Mouse (Mus musculus) bone marrow, adult 2 months (tissue): ENCODE data around the gene Oprm1. TPM values are rescaled to one million over a fixed set of nuclear protein-coding genes. Genes with fewer than 3 reads are reported as not detected.

Experiments
- H3K27ac ChIP-seq: fragments of 200-500 bp; 2 replicates; pipeline ENCODE4 v1.5.1; 2012; ENCODE audit warnings: low read depth, mild to moderate bottlenecking, control low read depth, inconsistent platforms, low read length; ENCODE audit not compliant: control insufficient read depth, poor library complexity, insufficient read depth
- H3K4me1 ChIP-seq: fragments of 200-500 bp; 2 replicates; pipeline ENCODE4 v1.6.1; 2011; ENCODE audit warnings: low read length; ENCODE audit not compliant: control insufficient read depth, insufficient read depth
- H3K4me3 ChIP-seq: fragments of 200-500 bp; replicated peaks from 2 replicates; pipeline ENCODE3; 2011; ENCODE audit warnings: mild to moderate bottlenecking, low read depth, low read length, control low read depth; ENCODE audit not compliant: control insufficient read depth
- CTCF ChIP-seq: fragments of 200-500 bp; IDR thresholded peaks from 2 replicates; pipeline ENCODE4 v1.5.1; 2011; ENCODE audit warnings: low read length, control low read depth; ENCODE audit not compliant: control insufficient read depth, insufficient read depth
- POLR2A ChIP-seq: fragments of 200-500 bp; IDR thresholded peaks from 2 replicates; pipeline ENCODE4 v1.6.1; 2011; ENCODE audit warnings: low read depth, mild to moderate bottlenecking, control low read depth, low read length, borderline replicate concordance; ENCODE audit not compliant: control insufficient read depth
- WGBS: fragments of 180-500 bp; shearing (Covaris S2); methylation state at CpG from one replicate; pipeline ENCODE4 v1.1.7; 2018; 5-methylcytosine and 5-hydroxymethylcytosine counted together
- polyA plus RNA-seq: library from polyadenylated mRNA; stranded (reverse); fragments of >200 nt; gene quantifications from 2 replicates; pipeline ENCODE4 v1.2.4, GENCODE M21; 2011; ENCODE audit warnings: low replicate concordance; ENCODE audit not compliant: missing spikeins, insufficient read depth, insufficient read length

The Oprm1 gene
- polyA plus RNA-seq, 1 experiment = not detected

- H3K4me1 ChIP-seq = no peaks in the 10 kb centered on the region
- H3K27ac ChIP-seq = no peak overlapping the region
- 0% methylated on average over 1 of the region's 1 CpGs for WGBS
- no peak for TF ChIP-seq POLR2A
- no peak overlapping the region for H3K4me3 ChIP-seq
Observed at GRCm38 (mm10) chr10:6885460-6885859, 127.2 kb downstream of the Oprm1 start.

GRCm38 (mm10) chr10:6889640-6890245 lies 131.4 kb downstream of the Oprm1 start:
- Histone ChIP-seq H3K4me3 (no peak overlapping the region), H3K4me1 (no peaks in the 10 kb centered on the region), H3K27ac (no peak overlapping the region)
- TF ChIP-seq CTCF (no peak), POLR2A (no peak)
- WGBS = 66% methylated on average over 5 of the region's 5 CpGs

- 51% methylated on average over 5 of the region's 5 CpGs for WGBS
- Histone ChIP-seq H3K27ac (no peak overlapping the region), H3K4me1 (no peaks in the 10 kb centered on the region), H3K4me3 (no peak overlapping the region)
- TF ChIP-seq POLR2A (no peak), CTCF (no peak)
Observed at GRCm38 (mm10) chr10:6890348-6891009, 132.2 kb downstream of the Oprm1 start.

GRCm38 (mm10) chr10:6895796-6896195 lies 137.5 kb downstream of the Oprm1 start:
- no peak overlapping the region for H3K4me3 ChIP-seq
- WGBS = 66% methylated on average over 3 of the region's 3 CpGs
- no peaks in the 10 kb centered on the region for H3K4me1 ChIP-seq
- H3K27ac ChIP-seq = no peak overlapping the region
- TF ChIP-seq POLR2A (no peak), CTCF (no peak)

- no peak overlapping the region for H3K27ac ChIP-seq
- 78% methylated on average over 3 of the region's 3 CpGs for WGBS
- no peak for TF ChIP-seq POLR2A
- no peak for TF ChIP-seq CTCF
- H3K4me3 ChIP-seq = no peak overlapping the region
- H3K4me1 ChIP-seq = no peaks in the 10 kb centered on the region
Observed at GRCm38 (mm10) chr10:6896659-6897303, 138.5 kb downstream of the Oprm1 start.

- Histone ChIP-seq H3K4me3 (no peak overlapping the region), H3K27ac (no peak overlapping the region), H3K4me1 (no peaks in the 10 kb centered on the region; the same call in 1 of the 2 replicates)
- TF ChIP-seq CTCF (no peak), POLR2A (no peak)
- 87% methylated on average over 4 of the region's 4 CpGs for WGBS
Observed at GRCm38 (mm10) chr10:6900126-6900525, 141.8 kb downstream of the Oprm1 start.

- TF ChIP-seq CTCF = no peak
- TF ChIP-seq POLR2A = no peak
- no peak overlapping the region for H3K27ac ChIP-seq
- H3K4me1 ChIP-seq = no peaks in the 10 kb centered on the region; the same call in 1 of the 2 replicates
- H3K4me3 ChIP-seq = no peak overlapping the region
- WGBS = 68% methylated on average over 3 of the region's 3 CpGs
Observed at GRCm38 (mm10) chr10:6901819-6902393, 143.6 kb downstream of the Oprm1 start.

GRCm38 (mm10) chr10:6909763-6910162 lies 151.5 kb downstream of the Oprm1 start:
- Histone ChIP-seq H3K4me3 (no peak overlapping the region), H3K27ac (no peak overlapping the region), H3K4me1 (no peaks in the 10 kb centered on the region)
- WGBS = 65% methylated on average over 2 of the region's 2 CpGs
- TF ChIP-seq POLR2A = no peak
- no peak for TF ChIP-seq CTCF
